Mouse (Mus musculus) ES-E14 (cell line): ENCODE results near the gene Rtn4rl1. TPM values are rescaled to one million over a fixed set of nuclear protein-coding genes. Genes with fewer than 3 reads are reported as not detected.

Experiments used
- DNase-seq: peaks from one replicate; pipeline ENCODE4 v3.0.0-alpha.2; 2013; ENCODE audit warnings: low read depth, low spot score
- H3K27ac ChIP-seq: 2 replicates; pipeline ENCODE4 v1.5.1; 2012; ENCODE audit warnings: low read depth, mild to moderate bottlenecking, low read length, moderate library complexity, mixed read lengths; ENCODE audit not compliant: poor library complexity, insufficient read depth, severe bottlenecking
- H3K36me3 ChIP-seq: 2 replicates; pipeline ENCODE4 v1.6.1; 2012; ENCODE audit warnings: mild to moderate bottlenecking, low read length, moderate library complexity, mixed read lengths; ENCODE audit not compliant: control insufficient read depth, poor library complexity, insufficient read depth, severe bottlenecking
- H3K4me1 ChIP-seq, 2 experiments: fragments of 150-350 bp in 1 of 2; sonication (generic) in 1 of 2; 2 replicates each; pipeline ENCODE4 v1.6.1; 2012; ENCODE audit warnings: low read length in 2 of 2, mild to moderate bottlenecking in 1 of 2, mixed read lengths in 1 of 2; ENCODE audit not compliant: control insufficient read depth in 2 of 2, insufficient read depth in 2 of 2, poor library complexity in 1 of 2
- H3K4me3 ChIP-seq, 2 experiments: fragments of 150-350 bp in 1 of 2; sonication (generic) in 1 of 2; 2 replicates each; pipeline ENCODE4 v1.5.1; 2012; ENCODE audit warnings: low read length in 2 of 2, low read depth in 1 of 2, mild to moderate bottlenecking in 1 of 2, mixed read lengths in 1 of 2; ENCODE audit not compliant: insufficient read depth in 1 of 2, poor library complexity in 1 of 2, severe bottlenecking in 1 of 2
- H3K9ac ChIP-seq: 2 replicates; pipeline ENCODE4 v1.6.1; 2012; ENCODE audit warnings: low read depth, mild to moderate bottlenecking, low read length, mixed read lengths; ENCODE audit not compliant: poor library complexity, insufficient read depth, severe bottlenecking
- H3K9me3 ChIP-seq: fragments of 150-350 bp; sonication (generic); 2 replicates; pipeline ENCODE4 v1.6.1; 2012; ENCODE audit warnings: low read depth, mild to moderate bottlenecking, low read length; ENCODE audit not compliant: control insufficient read depth, insufficient read depth
- CHD2 ChIP-seq: IDR thresholded peaks from 2 replicates; pipeline ENCODE4 v1.6.1; 2014; ENCODE audit warnings: mild to moderate bottlenecking, low read depth, low read length, inconsistent platforms
- HCFC1 ChIP-seq: IDR thresholded peaks from 2 replicates; pipeline ENCODE4 v1.6.1; 2012; ENCODE audit warnings: low read length, inconsistent platforms, borderline replicate concordance; ENCODE audit not compliant: insufficient read depth
- MAFK ChIP-seq: IDR thresholded peaks from 2 replicates; pipeline ENCODE4 v1.6.1; 2014; ENCODE audit warnings: mild to moderate bottlenecking, low read depth, low read length, inconsistent platforms; ENCODE audit not compliant: insufficient read depth
- ZC3H11A ChIP-seq: IDR thresholded peaks from 2 replicates; pipeline ENCODE4 v1.6.1; 2012; ENCODE audit warnings: low read depth, mild to moderate bottlenecking, inconsistent platforms, low read length, borderline replicate concordance
- ZNF384 ChIP-seq: IDR thresholded peaks from 2 replicates; pipeline ENCODE4 v1.6.1; 2012; ENCODE audit warnings: low read depth, low read length, inconsistent platforms
- in situ Hi-C, 2 experiments: fragments of 600-800 bp; cut with MboI; formaldehyde crosslinking; loops; one replicate each; pipeline ENCODE4 v1.15.1; 2025; ENCODE audit warnings: low sequenced_read_pairs in 2 of 2, inconsistent platforms in 1 of 2; ENCODE audit not compliant: unreplicated experiment in 2 of 2
- total RNA-seq: library from RNA; depleted of rRNA; stranded (reverse); fragments of 300-350 nt; gene quantifications from 2 replicates; pipeline ENCODE4 v1.2.3, GENCODE M21; 2012

Rtn4rl1 gene
- total RNA-seq, 1 experiment: 1.0 TPM

- no peak for DNase-seq
- no peak overlapping the region for H3K4me3 ChIP-seq
- TF ChIP-seq HCFC1: no peak
- no peak for TF ChIP-seq ZNF384
- no peak for TF ChIP-seq MAFK
- no peak overlapping the region for H3K9ac ChIP-seq
- no peak overlapping the region for H3K27ac ChIP-seq
- no peaks in the 10 kb centered on the region for H3K9me3 ChIP-seq
- no peaks in the 10 kb centered on the region for H3K36me3 ChIP-seq
- H3K4me1 ChIP-seq: no peaks in the 10 kb centered on the region; a peak in 1 of 4 replicates
- in situ Hi-C loops: no loop called here
Measured at GRCm38 (mm10) chr11:75259416-75259815, 65.8 kb downstream of the Rtn4rl1 start.

- no peak overlapping the region for H3K27ac ChIP-seq
- DNase-seq: no peak
Measured at GRCm38 (mm10) chr11:75259996-75260561, 66.5 kb downstream of the Rtn4rl1 start.

GRCm38 (mm10) chr11:75261016-75261415, 67.4 kb downstream of the Rtn4rl1 start:
- in situ Hi-C loops: no loop called here
- H3K4me1 ChIP-seq: peaks cover 0 to 6% of the 10 kb centered on the region in 2 experiments; a peak in 1 of 4 replicates
- TF ChIP-seq ZNF384: no peak
- no peak for TF ChIP-seq HCFC1
- no peak for TF ChIP-seq ZC3H11A
- no peak for TF ChIP-seq MAFK
- no peak for TF ChIP-seq CHD2
- H3K9me3 ChIP-seq: no peaks in the 10 kb centered on the region
- H3K9ac ChIP-seq: no peak overlapping the region
- no peak for DNase-seq
- no peak overlapping the region for H3K27ac ChIP-seq
- no peak overlapping the region for H3K4me3 ChIP-seq
- no peaks in the 10 kb centered on the region for H3K36me3 ChIP-seq

More at GRCm38 (mm10) chr11:75259996-75260561, 66.5 kb downstream of the Rtn4rl1 start:
- in situ Hi-C loops: no loop called here
- no peak overlapping the region for H3K4me3 ChIP-seq
- TF ChIP-seq ZC3H11A: no peak
- TF ChIP-seq HCFC1: no peak
- TF ChIP-seq CHD2: no peak
- no peak for TF ChIP-seq MAFK
- no peak for TF ChIP-seq ZNF384
- no peaks in the 10 kb centered on the region for H3K36me3 ChIP-seq
- H3K9ac ChIP-seq: no peak overlapping the region
- no peaks in the 10 kb centered on the region; a peak in 1 of 4 replicates for H3K4me1 ChIP-seq
- H3K9me3 ChIP-seq: no peaks in the 10 kb centered on the region

- no peak for DNase-seq
- in situ Hi-C loops: no loop called here
- H3K4me1 ChIP-seq: peaks cover 0 to 6% of the 10 kb centered on the region in 2 experiments; a peak in 1 of 4 replicates
- no peak for TF ChIP-seq ZNF384
- TF ChIP-seq MAFK: no peak
- no peak for TF ChIP-seq ZC3H11A
- TF ChIP-seq CHD2: no peak
- no peak for TF ChIP-seq HCFC1
- no peaks in the 10 kb centered on the region for H3K36me3 ChIP-seq
- no peak overlapping the region for H3K9ac ChIP-seq
- H3K27ac ChIP-seq: no peak overlapping the region
- no peaks in the 10 kb centered on the region for H3K9me3 ChIP-seq
- H3K4me3 ChIP-seq: no peak overlapping the region
Measured at GRCm38 (mm10) chr11:75261730-75262129, 68.1 kb downstream of the Rtn4rl1 start.

- TF ChIP-seq HCFC1 (no peak), ZC3H11A (no peak), ZNF384 (no peak), MAFK (no peak), CHD2 (no peak)
- in situ Hi-C loops: no loop called here
- no peaks in the 10 kb centered on the region for H3K36me3 ChIP-seq
- H3K4me3 ChIP-seq: no peak overlapping the region
- H3K9me3 ChIP-seq: no peaks in the 10 kb centered on the region
- no peak overlapping the region for H3K9ac ChIP-seq
- no peak for DNase-seq
- H3K27ac ChIP-seq: no peak overlapping the region
- peaks cover 0 to 6% of the 10 kb centered on the region in 2 experiments; a peak in 1 of 4 replicates for H3K4me1 ChIP-seq
Measured at GRCm38 (mm10) chr11:75262181-75262580, 68.6 kb downstream of the Rtn4rl1 start.
